Mouse (Mus musculus) lung, adult 2 months (tissue): ENCODE measurements around the gene Clec4g. TPM values are rescaled to one million over a fixed set of nuclear protein-coding genes. Genes with fewer than 3 reads are reported as not detected.
A peak's percentile ranks its signal among the peaks of the same experiment; 100 is the strongest.
"Not testable (repeated sequence)": the region's sequence is repeated elsewhere in the genome, so short reads cannot be mapped to it uniquely, and the experiment has no call there.

ENCODE experiments used
- DNase-seq: peaks from one replicate; pipeline ENCODE4 v3.0.0; 2022
- H3K4me1 ChIP-seq: fragments of 200-500 bp; 2 replicates; pipeline ENCODE4 v1.6.1; 2011; ENCODE audit warnings: low read length; ENCODE audit not compliant: control insufficient read depth, insufficient read depth
- H3K4me3 ChIP-seq: fragments of 200-500 bp; replicated peaks from 2 replicates; pipeline ENCODE3; 2011; ENCODE audit warnings: low read depth, mild to moderate bottlenecking, control low read depth, low read length; ENCODE audit errors: extremely low read depth
- CTCF ChIP-seq: fragments of 200-500 bp; IDR thresholded peaks from 2 replicates; pipeline ENCODE4 v1.5.1; 2011; ENCODE audit warnings: mild to moderate bottlenecking, low read length, control low read depth; ENCODE audit not compliant: insufficient read depth
- POLR2A ChIP-seq: fragments of 200-500 bp; IDR thresholded peaks from 2 replicates; pipeline ENCODE4 v1.6.1; 2011; ENCODE audit warnings: low read depth, mild to moderate bottlenecking, control low read depth, low read length, borderline replicate concordance; ENCODE audit errors: extremely low read depth
- WGBS: fragments of 180-500 bp; shearing (Covaris S2); methylation state at CpG from one replicate; pipeline ENCODE4 v1.1.7; 2018; 5-methylcytosine and 5-hydroxymethylcytosine counted together
- polyA plus RNA-seq: library from polyadenylated mRNA; depleted of rRNA; stranded (reverse); fragments of >200 nt; gene quantifications from 2 replicates; pipeline ENCODE4 v1.2.3, GENCODE M21; 2012; rRNA removed

Gene Clec4g
- 0.55 and 1.1 TPM in 2 replicates for polyA plus RNA-seq

GRCm38 (mm10) chr8:3720551-3720950 lies at the start of gene Clec4g:
Gene Clec4g (minus strand): TSS chr8:3720651.
- 60% methylated on average over 5 of the region's 5 CpGs for WGBS
- no peaks in the 10 kb centered on the region for H3K4me1 ChIP-seq
- no peak for DNase-seq
- TF ChIP-seq CTCF (no peak), POLR2A (no peak)
- no peak within 1 kb of the TSS for H3K4me3 ChIP-seq

DNA sequence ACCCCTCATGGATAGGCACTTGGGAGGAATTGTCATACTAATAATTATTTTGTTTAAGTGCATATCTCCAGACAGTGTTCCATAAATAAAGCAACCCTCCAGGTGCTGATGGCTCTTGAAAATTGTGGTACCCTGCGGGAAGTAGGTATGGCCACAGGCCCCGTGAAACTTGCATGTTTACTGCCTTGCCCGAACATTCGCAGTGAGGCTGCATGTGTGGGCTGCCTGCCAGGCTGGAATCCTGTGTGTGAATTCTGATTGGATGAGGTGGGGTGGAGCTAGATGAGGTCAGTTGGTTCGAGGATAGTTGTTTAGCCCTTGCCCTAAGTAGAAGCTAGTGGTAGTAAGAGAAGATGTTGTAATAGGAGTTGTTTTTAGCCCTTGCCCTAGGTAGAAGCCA lies 48.2 kb upstream of the Clec4g start:
- not testable (repeated sequence) for H3K4me3 ChIP-seq, H3K4me1 ChIP-seq, DNase-seq
- WGBS: 80% methylated on average over 5 of the region's 5 CpGs

GRCm38 (mm10) chr8:3754261-3754850 lies 33.9 kb upstream of the Clec4g start:
- 72% methylated on average over 18 of the region's 18 CpGs for WGBS
- H3K4me1 ChIP-seq: no peaks in the 10 kb centered on the region
- peak; percentile 44 for DNase-seq
- TF ChIP-seq CTCF: no peak
- no peak for TF ChIP-seq POLR2A
- no peak overlapping the region for H3K4me3 ChIP-seq

DNA sequence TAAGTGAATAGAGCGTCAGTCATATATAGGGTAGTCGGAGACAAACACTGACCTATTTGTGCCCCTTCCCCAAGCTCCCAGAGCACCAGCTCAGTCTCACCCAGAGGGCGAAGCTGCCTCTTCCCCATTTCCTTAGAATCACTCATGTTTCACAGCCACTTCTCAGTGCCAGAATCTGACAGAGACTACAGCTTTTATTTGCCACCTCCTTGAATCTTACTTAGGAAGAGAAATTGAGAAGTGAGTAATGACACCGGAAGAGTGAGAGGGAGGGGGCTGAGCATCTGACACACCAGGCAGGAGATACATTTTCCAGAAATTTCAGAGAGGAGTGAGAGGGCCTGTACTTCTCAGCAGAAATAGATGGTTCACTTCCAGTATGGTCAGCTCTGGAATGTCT lies 28.3 kb upstream of the Clec4g start, which contains the start of gene Cd209a:
Cd209a (minus strand) TSS at position 224 of the 400 bp plus-strand sequence.
- Histone ChIP-seq H3K4me1 (no peaks in the 10 kb centered on the region), H3K4me3 (no peak within 1 kb of the TSS)
- WGBS: 68% methylated on average over 4 of the region's 4 CpGs
- TF ChIP-seq CTCF (no peak), POLR2A (no peak)
- DNase-seq: no peak

DNA sequence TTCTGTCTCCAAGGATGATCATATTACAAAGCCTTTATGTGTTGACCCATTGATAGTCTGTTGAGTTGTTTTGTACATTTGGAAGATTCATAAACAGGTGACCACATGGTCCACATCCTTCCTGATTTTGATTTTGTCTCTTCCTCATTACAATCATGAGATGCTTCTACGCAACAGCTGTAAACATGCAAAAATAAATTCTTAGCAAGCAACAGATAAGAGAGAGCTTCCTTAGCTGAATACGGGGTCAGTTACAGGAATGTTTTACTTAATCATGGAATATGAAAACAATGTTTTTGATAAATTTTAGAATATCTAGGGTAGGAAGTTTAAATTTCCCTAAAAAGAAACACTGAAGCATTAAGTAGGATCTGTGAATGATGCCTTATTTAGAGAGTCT lies 16.5 kb upstream of the Clec4g start:
- no peak for DNase-seq
- 68% methylated on average over 2 of the region's 2 CpGs for WGBS

GRCm38 (mm10) chr8:3735599-3735998 lies 15.1 kb upstream of the Clec4g start:
- WGBS: 81% methylated on average over 2 of the region's 2 CpGs
- Histone ChIP-seq H3K4me1 (no peaks in the 10 kb centered on the region), H3K4me3 (no peak overlapping the region)
- DNase-seq: no peak
- TF ChIP-seq POLR2A (no peak), CTCF (no peak)

More for the DNA sequence above, 16.5 kb upstream of the Clec4g start:
- Histone ChIP-seq H3K4me3 (no peak overlapping the region), H3K4me1 (no peaks in the 10 kb centered on the region)
- TF ChIP-seq POLR2A (no peak), CTCF (no peak)

DNA sequence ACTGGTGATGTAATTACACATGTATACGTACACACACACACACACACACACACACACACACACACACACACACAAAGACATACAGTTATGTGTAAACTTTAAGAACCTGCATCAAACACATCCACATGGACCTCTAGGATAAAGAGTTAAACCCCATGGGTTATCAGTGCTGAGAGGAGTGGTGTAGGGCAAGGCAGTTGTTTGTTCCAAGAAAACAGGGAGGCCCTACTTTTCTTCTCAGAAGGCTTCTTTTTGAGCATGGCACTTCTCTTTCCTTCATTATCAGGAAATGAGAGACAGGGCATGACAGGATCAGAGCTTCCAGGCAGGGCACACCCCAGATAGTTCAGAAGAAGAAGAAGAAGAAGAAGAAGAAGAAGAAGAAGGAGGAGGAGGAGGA lies 13.6 kb upstream of the Clec4g start:
- no peak for DNase-seq

GRCm38 (mm10) chr8:3721041-3721440 lies 590 bp upstream of the Clec4g start:
- TF ChIP-seq CTCF (no peak), POLR2A (no peak)
- Histone ChIP-seq H3K4me3 (no peak overlapping the region), H3K4me1 (no peaks in the 10 kb centered on the region)
- WGBS: 15% methylated on average over 1 of the region's 1 CpGs
- no peak for DNase-seq

More for the DNA sequence above, 13.6 kb upstream of the Clec4g start:
- 43% methylated on average over 1 of the region's 1 CpGs for WGBS
- Histone ChIP-seq H3K4me1 (no peaks in the 10 kb centered on the region), H3K4me3 (no peak overlapping the region)
- TF ChIP-seq CTCF (no peak), POLR2A (no peak)

GRCm38 (mm10) chr8:3718559-3718958 lies 1.9 kb downstream of the Clec4g start:
- Histone ChIP-seq H3K4me1 (no peaks in the 10 kb centered on the region), H3K4me3 (no peak overlapping the region)
- 16% methylated on average over 14 of the region's 14 CpGs for WGBS
- TF ChIP-seq CTCF: peak; percentile 93
- TF ChIP-seq POLR2A: no peak
- DNase-seq: peak; percentile 63

- Histone ChIP-seq H3K4me1 (no peaks in the 10 kb centered on the region), H3K4me3 (no peak overlapping the region)
- no peak for DNase-seq
- 73% methylated on average over 12 of the region's 12 CpGs for WGBS
- TF ChIP-seq CTCF: no peak
- no peak for TF ChIP-seq POLR2A
Observed at GRCm38 (mm10) chr8:3717321-3717954, 3.0 kb downstream of the Clec4g start.
